ENCODE assay signal across 8 mouse cellular contexts in the genomic region with DNA sequence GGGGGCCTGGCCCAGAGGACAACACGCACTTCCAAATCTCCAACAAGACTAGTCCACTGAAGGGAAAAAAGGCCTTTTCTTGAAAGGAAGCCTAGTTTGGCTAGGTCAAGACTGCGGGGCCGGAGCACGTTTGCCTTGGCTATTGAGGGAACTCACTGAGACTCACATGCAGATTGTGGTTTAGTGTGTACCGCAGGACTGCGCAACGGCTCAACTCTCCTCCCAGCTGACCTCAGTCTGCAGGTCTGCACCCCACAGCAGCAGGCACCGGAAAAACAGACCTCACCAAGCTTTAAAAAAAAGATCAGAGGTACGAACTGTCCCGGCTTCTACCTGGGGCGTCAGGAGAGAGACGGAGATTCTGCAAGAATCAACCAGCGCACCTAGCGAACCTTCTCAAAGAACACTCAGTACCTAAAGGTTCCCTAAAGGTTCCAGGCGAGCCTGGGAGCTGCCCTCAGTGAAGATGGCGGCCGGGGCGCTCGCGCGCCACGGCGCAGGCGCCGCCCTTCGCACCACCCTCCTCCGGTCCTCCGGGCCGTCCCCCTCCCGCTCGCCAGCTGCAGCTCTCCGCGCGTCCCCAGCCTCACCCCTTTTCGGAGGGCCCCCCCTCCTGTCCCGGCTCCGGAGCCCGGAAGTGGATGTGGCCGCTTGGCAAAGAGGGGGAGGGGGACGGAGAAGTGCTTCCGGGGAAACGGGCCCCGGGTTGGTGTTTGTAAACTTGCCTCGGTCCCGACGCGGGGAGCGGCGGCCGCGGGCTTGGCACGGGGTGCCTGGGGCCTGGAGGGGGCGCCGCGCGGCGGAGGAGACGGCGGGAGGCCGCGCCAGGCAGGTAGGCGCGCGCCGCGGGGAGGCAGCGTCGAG. TPM values are rescaled to one million over a fixed set of nuclear protein-coding genes. Genes with fewer than 3 reads are reported as not detected.
DNase-seq lines count a peak whose midpoint lies in the region; ATAC-seq lines count a peak whose summit lies in the region.

Gene Zfp740 (plus strand): TSS at position 279 of the 864 bp plus-strand sequence.

- ATAC-seq in heart, embryonic 14.5 days (ENCODE audit: insufficient number of reproducible peaks, insufficient read depth, low FRiP score, low read depth): peak; percentile 96
- peak; percentile 96 for ATAC-seq in liver, embryonic 13.5 days (ENCODE audit: low read depth)
- peak; percentile 98 for ATAC-seq in stomach, embryonic 16.5 days (ENCODE audit: insufficient read depth, low FRiP score)

- H3K9ac ChIP-seq in heart, embryonic 14.5 days (ENCODE audit: low read length): peak within 1 kb of the TSS; percentile 91
- H3K9ac ChIP-seq in liver, embryonic 13.5 days: peak within 1 kb of the TSS; percentile 92
- peak within 1 kb of the TSS; percentile 99 for H3K9ac ChIP-seq in stomach, embryonic 16.5 days (ENCODE audit: low read length)

- H3K36me3 ChIP-seq in heart, embryonic 14.5 days (ENCODE audit: control insufficient read depth, insufficient read depth, low read length): peaks cover 40% of the 10 kb centered on the region
- H3K36me3 ChIP-seq in liver, embryonic 13.5 days: peaks cover 34% of the 10 kb centered on the region
- peaks cover 8% of the 10 kb centered on the region for H3K36me3 ChIP-seq in stomach, embryonic 16.5 days (ENCODE audit: control insufficient read depth, insufficient read depth, low read length)

- H3K4me3 ChIP-seq in brown adipose tissue, adult 24 weeks (ENCODE audit: insufficient read depth, low read depth, low read length): peak within 1 kb of the TSS; percentile 82
- H3K4me3 ChIP-seq in heart, embryonic 14.5 days (ENCODE audit: control insufficient read depth in 1 of 2, insufficient read depth in 1 of 2, low read depth in 1 of 2, low read length in 2 of 2): peak within 1 kb of the TSS; percentile 89 to 95
- H3K4me3 ChIP-seq in liver, embryonic 13.5 days (replicated peaks): peak within 1 kb of the TSS; percentile 90
- peak within 1 kb of the TSS; percentile 89 for H3K4me3 ChIP-seq in stomach, embryonic 16.5 days (replicated peaks; ENCODE audit: low read length)

- peak within 1 kb of the TSS; percentile 85 for H3K27ac ChIP-seq in brown adipose tissue, adult 24 weeks (replicated peaks; ENCODE audit: low read depth, low read length)
- H3K27ac ChIP-seq in heart, embryonic 14.5 days (replicated peaks in 1 of 2; ENCODE audit: control insufficient read depth in 1 of 2, insufficient read depth in 1 of 2, low read depth in 2 of 2, low read length in 2 of 2): peak within 1 kb of the TSS; percentile 95 to 99
- H3K27ac ChIP-seq in liver, embryonic 13.5 days: peak within 1 kb of the TSS; percentile 96
- peak within 1 kb of the TSS; percentile 100 for H3K27ac ChIP-seq in stomach, embryonic 16.5 days (ENCODE audit: low read length)

- H3K9me3 ChIP-seq in heart, embryonic 14.5 days (ENCODE audit: control insufficient read depth, low read length): no peaks in the 10 kb centered on the region
- H3K9me3 ChIP-seq in liver, embryonic 13.5 days (replicated peaks): no peaks in the 10 kb centered on the region
- no peaks in the 10 kb centered on the region for H3K9me3 ChIP-seq in stomach, embryonic 16.5 days (replicated peaks; ENCODE audit: control insufficient read depth, low read length)

- H3K27me3 ChIP-seq in heart, embryonic 14.5 days (ENCODE audit: control insufficient read depth, insufficient read depth, low read length): no peaks in the 10 kb centered on the region
- H3K27me3 ChIP-seq in liver, embryonic 13.5 days: no peaks in the 10 kb centered on the region
- H3K27me3 ChIP-seq in stomach, embryonic 16.5 days (ENCODE audit: control insufficient read depth, insufficient read depth, low read length): no peaks in the 10 kb centered on the region

- DNase-seq in CD4-positive, CD25-positive, alpha-beta regulatory T cell, adult 2 months (ENCODE audit: low read depth, low spot score): peak; percentile 98
- peak; percentile 93 for DNase-seq in fibroblast of lung, adult 2 months (ENCODE audit: low read depth)
- DNase-seq in kidney, postnatal 14 days: peak; percentile 98
- peak; percentile 90 for DNase-seq in liver, embryonic 13.5 days
- DNase-seq in neural tube, embryonic 10.5 days (ENCODE audit: extremely low spot score, low spot score): peak; percentile 98

- H3K4me2 ChIP-seq in heart, embryonic 14.5 days (ENCODE audit: low read length): peak within 1 kb of the TSS; percentile 67
- H3K4me2 ChIP-seq in liver, embryonic 13.5 days: peak within 1 kb of the TSS; percentile 89
- peak within 1 kb of the TSS; percentile 94 for H3K4me2 ChIP-seq in stomach, embryonic 16.5 days (ENCODE audit: low read depth, low read length)

- WGBS in heart, embryonic 14.5 days: under 1% methylated on average over 40 of the region's 68 CpGs
- under 1% methylated on average over 44 of the region's 68 CpGs for WGBS in liver, embryonic 13.5 days (ENCODE audit: insufficient replicate concordance)
- WGBS in stomach, embryonic 16.5 days: under 1% methylated on average over 67 of the region's 68 CpGs

- H3K4me1 ChIP-seq in brown adipose tissue, adult 24 weeks (ENCODE audit: control insufficient read depth, insufficient read depth, insufficient read length, low read length): peaks cover 11% of the 10 kb centered on the region
- H3K4me1 ChIP-seq in heart, embryonic 14.5 days (ENCODE audit: control insufficient read depth in 2 of 2, insufficient read depth in 2 of 2, low read length in 2 of 2): peaks cover 11 to 30% of the 10 kb centered on the region in 2 experiments
- peaks cover 52% of the 10 kb centered on the region for H3K4me1 ChIP-seq in liver, embryonic 13.5 days (replicated peaks)
- H3K4me1 ChIP-seq in stomach, embryonic 16.5 days (ENCODE audit: control insufficient read depth, insufficient read depth, low read length): peaks cover 32% of the 10 kb centered on the region

RNA-seq across cellular contexts. Expression of gene Zfp740, which starts in this region (rescaled TPM):
- polyA plus RNA-seq in brown adipose tissue, adult 24 weeks (2012; ENCODE audit: insufficient read depth, insufficient read length, missing spikeins): 15.9 and 18.0 TPM in 2 replicates
- polyA plus RNA-seq in heart, embryonic 14.5 days (2014; fragmentation: Nextera tagmentation; extraction: Ambion mirVana): 27.1 and 28.4 TPM in 2 replicates
- polyA plus RNA-seq in liver, embryonic 13.5 days (2015; fragmentation: Nextera tagmentation; extraction: Ambion mirVana): 14.8 and 21.8 TPM in 2 replicates
- 46.0 and 49.6 TPM in 2 replicates for polyA plus RNA-seq in stomach, embryonic 16.5 days (2015; fragmentation: Nextera tagmentation; extraction: Ambion mirVana)

Comparison
In these comparisons a context has a peak if more than half of its experiments do, and no peak if none do; other contexts are left out.
1. Peak in every context shown above with its lines: DNase-seq, ATAC-seq, H3K4me3 ChIP-seq and H3K27ac ChIP-seq.